Mouse (Mus musculus) kidney, postnatal 0 days (tissue): ENCODE data around the gene Erc2. TPM values are rescaled to one million over a fixed set of nuclear protein-coding genes. Genes with fewer than 3 reads are reported as not detected.
A peak's percentile ranks its signal among the peaks of the same experiment; 100 is the strongest.
"Not testable (repeated sequence)": the region's sequence is repeated elsewhere in the genome, so short reads cannot be mapped to it uniquely, and the experiment has no call there.

Source experiments
- ATAC-seq: fragments of 200-750 bp; cut with Nextera tagmentation; replicated peaks from 2 replicates; pipeline ENCODE4 v1.8.0; 2017; ENCODE audit warnings: low read depth, moderate number of reproducible peaks, moderate TSS enrichment, moderate library complexity; ENCODE audit not compliant: low FRiP score
- DNase-seq: peaks from one replicate; pipeline ENCODE4 v3.0.0-alpha.2; 2016; ENCODE audit warnings: low spot score
- H3K27ac ChIP-seq: fragments of 300-500 bp; sonication (generic); 2 replicates; pipeline ENCODE4 v1.5.1; 2014; ENCODE audit warnings: mild to moderate bottlenecking
- H3K27me3 ChIP-seq: fragments of 300-500 bp; sonication (generic); 2 replicates; pipeline ENCODE4 v1.6.1; 2014; ENCODE audit warnings: low read length, mixed read lengths; ENCODE audit not compliant: insufficient read depth
- H3K36me3 ChIP-seq: fragments of 300-500 bp; sonication (generic); 2 replicates; pipeline ENCODE4 v1.6.1; 2014; ENCODE audit warnings: low read length, mixed read lengths; ENCODE audit not compliant: insufficient read depth
- H3K4me1 ChIP-seq: fragments of 300-500 bp; sonication (generic); replicated peaks from 2 replicates; pipeline ENCODE4 v1.6.1; 2014; ENCODE audit warnings: antibody characterized with exemption, low read length, mixed read lengths; ENCODE audit not compliant: insufficient read depth
- H3K4me2 ChIP-seq: fragments of 300-500 bp; sonication (generic); 2 replicates; pipeline ENCODE4 v1.6.1; 2014; ENCODE audit warnings: mild to moderate bottlenecking, low read length, moderate library complexity, mixed read lengths
- H3K4me3 ChIP-seq: fragments of 300-500 bp; sonication (generic); replicated peaks from 2 replicates; pipeline ENCODE4 v1.5.1; 2014; ENCODE audit warnings: low read depth, low read length
- H3K9ac ChIP-seq: fragments of 300-500 bp; sonication (generic); 2 replicates; pipeline ENCODE4 v1.6.1; 2014; ENCODE audit warnings: low read depth, low read length
- H3K9me3 ChIP-seq: fragments of 300-500 bp; sonication (generic); replicated peaks from 2 replicates; pipeline ENCODE4 v1.6.1; 2016; ENCODE audit warnings: low read length, inconsistent platforms, mixed read lengths
- CTCF ChIP-seq: IDR thresholded peaks from 2 replicates; pipeline ENCODE4 v1.5.1; 2016; ENCODE audit warnings: antibody characterized with exemption, low read depth, mild to moderate bottlenecking, moderate library complexity
- WGBS: fragments of 180-500 bp; shearing (Covaris S2); extraction: QIAGEN DNeasy Blood & Tissue Kit; methylation state at CpG from one replicate; pipeline ENCODE4 v1.1.7; 2014; 5-methylcytosine and 5-hydroxymethylcytosine counted together
- polyA plus RNA-seq: library from polyadenylated mRNA; unstranded; fragments of >200 nt; fragmentation: Nextera tagmentation; extraction: Ambion mirVana; gene quantifications from 2 replicates; pipeline ENCODE4 v1.2.1, GENCODE M21; 2015

Erc2 gene
- polyA plus RNA-seq: 5.4 and 6.8 TPM in 2 replicates

DNA sequence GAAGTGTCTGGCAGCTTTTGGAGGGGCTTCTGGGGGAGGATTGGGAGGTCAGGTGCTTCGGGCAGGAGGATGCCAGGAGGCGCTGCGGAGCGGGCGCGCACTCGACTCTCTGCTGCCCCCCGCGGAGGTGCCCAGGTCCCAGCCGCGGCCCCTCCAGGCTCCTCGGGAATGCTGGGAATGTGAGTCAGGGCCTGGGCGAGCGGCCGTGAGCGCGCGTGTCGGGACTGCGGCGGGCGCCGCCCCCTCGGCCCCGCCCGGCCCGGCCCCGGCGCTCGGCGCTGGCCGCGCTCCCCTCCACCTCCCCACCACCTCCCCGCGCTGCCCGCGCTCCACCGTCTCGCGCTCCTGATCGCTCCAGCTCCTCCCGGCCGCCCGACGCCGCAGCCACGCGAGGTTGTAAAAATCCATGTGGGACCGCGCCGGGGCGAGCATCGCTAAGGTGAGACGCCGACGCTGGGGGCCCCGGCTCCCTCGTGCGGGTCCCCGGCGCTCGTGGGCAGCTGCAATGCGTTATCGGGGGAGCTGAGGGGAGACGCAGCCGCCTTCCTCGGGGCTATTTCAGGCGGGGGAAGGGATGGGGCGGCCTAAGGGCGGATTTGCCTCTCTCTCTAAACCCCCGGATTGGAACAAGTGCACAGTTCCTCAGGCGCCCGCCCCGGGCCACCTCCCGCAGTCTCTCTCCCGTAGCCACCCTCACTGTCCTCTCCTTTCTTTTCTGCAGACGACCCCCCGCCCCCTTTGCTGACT lies at the start of gene Erc2:
Gene Erc2 (plus strand): TSS at position 253 of the 747 bp plus-strand sequence.
- Histone ChIP-seq H3K27ac (no peak within 1 kb of the TSS), H3K4me1 (0 out of 2 replicates have a peak, but pooled peaks cover 5% of the 10 kb centered on the region), H3K36me3 (no peaks in the 10 kb centered on the region), H3K4me2 (peak within 1 kb of the TSS; percentile 97), H3K9me3 (no peaks in the 10 kb centered on the region), H3K9ac (peak within 1 kb of the TSS; percentile 56), H3K4me3 (peak within 1 kb of the TSS; percentile 60), H3K27me3 (no peaks in the 10 kb centered on the region)
- ATAC-seq (peak; percentile 93), DNase-seq (peak; percentile 88)
- under 1% methylated on average over 55 of the region's 78 CpGs for WGBS
- TF ChIP-seq CTCF: peak; percentile 74

DNA sequence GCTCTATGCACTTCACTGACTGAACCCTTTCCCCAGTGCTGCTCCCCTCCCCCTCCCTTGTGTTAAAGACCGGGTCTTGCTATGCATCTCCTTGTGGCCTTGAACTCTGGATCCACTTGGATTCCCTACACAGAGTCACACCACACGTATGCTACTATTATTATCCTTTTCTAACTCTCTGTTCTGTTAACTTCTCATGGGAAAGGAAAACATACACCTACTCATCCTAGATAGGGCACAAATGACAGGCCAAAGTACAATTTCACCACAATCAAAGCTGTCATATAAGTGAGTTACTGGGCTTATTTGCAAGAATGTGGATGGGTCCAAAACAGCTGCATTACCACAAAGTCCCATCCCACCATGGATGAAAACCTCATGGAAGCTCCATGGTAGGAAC lies 43.8 kb upstream of the Erc2 start:
- Histone ChIP-seq H3K27ac (no peak overlapping the region), H3K9ac (no peak overlapping the region), H3K9me3 (no peaks in the 10 kb centered on the region), H3K36me3 (no peaks in the 10 kb centered on the region), H3K4me3 (no peak overlapping the region), H3K4me1 (no peaks in the 10 kb centered on the region), H3K27me3 (no peaks in the 10 kb centered on the region), H3K4me2 (no peak overlapping the region)
- TF ChIP-seq CTCF: no peak
- ATAC-seq (no peak), DNase-seq (no peak)
- 73% methylated on average over 2 of the region's 2 CpGs for WGBS

DNA sequence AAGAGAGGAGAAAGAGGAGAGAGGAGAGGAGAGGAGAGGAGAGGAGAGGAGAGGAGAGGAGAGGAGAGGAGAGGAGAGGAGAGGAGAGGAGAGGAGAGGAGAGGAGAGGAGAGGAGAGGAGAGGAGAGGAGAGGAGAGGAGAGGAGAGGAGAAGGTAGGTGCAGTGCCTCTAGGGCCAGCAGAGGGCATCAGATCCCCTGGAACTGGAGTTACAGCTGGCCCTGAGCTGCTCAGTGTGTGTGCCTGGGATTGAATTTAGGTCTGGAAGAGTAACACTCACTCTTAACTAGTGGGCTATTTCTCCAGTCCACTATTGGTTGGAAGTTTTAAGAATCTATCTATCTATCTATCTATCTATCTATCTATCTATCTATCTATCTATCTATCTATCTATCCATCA lies 32.6 kb upstream of the Erc2 start:
- not testable (repeated sequence) for ATAC-seq, H3K4me2 ChIP-seq, H3K27me3 ChIP-seq, H3K27ac ChIP-seq, H3K9me3 ChIP-seq, H3K4me3 ChIP-seq, H3K4me1 ChIP-seq, H3K36me3 ChIP-seq, H3K9ac ChIP-seq
- TF ChIP-seq CTCF: peak; percentile 54
- peak; percentile 8 for DNase-seq

DNA sequence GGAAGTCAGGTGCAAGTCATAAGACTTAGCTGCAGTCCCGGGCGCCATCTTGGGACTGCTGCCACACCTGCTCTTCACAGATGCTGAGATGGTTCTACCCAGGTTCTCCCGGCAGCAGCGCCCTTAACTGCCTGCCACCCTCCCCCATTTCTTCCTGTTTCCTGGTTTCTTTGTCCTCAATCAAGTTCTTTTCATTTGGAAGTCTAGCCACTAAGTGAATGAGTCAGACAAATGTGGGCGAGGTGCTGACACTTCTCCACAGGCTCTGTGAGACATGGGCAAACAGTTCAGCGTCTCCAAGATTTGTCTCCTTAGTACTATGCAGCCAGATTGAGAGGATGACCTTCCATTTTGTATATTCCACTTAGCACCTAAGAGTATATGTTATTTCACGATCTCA lies 30.1 kb upstream of the Erc2 start:
- no peak overlapping the region for H3K27ac ChIP-seq
- no peaks in the 10 kb centered on the region for H3K9me3 ChIP-seq
- no peak for TF ChIP-seq CTCF
- H3K36me3 ChIP-seq: no peaks in the 10 kb centered on the region
- no peaks in the 10 kb centered on the region for H3K27me3 ChIP-seq
- WGBS: 88% methylated on average over 7 of the region's 7 CpGs
- ATAC-seq: no peak
- no peaks in the 10 kb centered on the region for H3K4me1 ChIP-seq
- DNase-seq: no peak
- no peak overlapping the region for H3K4me2 ChIP-seq
- no peak overlapping the region for H3K9ac ChIP-seq
- no peak overlapping the region for H3K4me3 ChIP-seq

DNA sequence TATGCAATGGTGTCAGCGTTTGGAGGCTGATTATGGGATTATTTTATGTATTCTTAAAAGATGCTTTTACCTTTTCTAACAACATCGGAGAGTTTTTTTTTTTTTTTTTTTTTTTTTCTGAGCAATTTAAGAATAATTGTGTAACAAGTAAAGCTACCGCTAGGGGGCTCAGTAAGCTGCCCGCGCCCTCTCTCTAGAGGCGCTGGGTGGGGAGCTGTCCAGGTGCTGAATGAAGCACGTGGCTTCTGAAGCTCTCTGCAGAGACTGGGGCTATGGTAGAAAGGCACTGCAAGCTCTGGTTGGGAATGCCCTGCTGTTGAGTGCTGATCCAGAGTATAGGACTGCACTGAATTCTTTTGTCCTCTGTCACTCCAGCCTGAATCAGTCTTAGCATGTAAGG lies 26.0 kb upstream of the Erc2 start:
- Histone ChIP-seq H3K4me1 (no peaks in the 10 kb centered on the region), H3K9ac (no peak overlapping the region), H3K9me3 (no peaks in the 10 kb centered on the region), H3K4me2 (no peak overlapping the region), H3K36me3 (no peaks in the 10 kb centered on the region), H3K4me3 (no peak overlapping the region), H3K27me3 (no peaks in the 10 kb centered on the region), H3K27ac (no peak overlapping the region)
- no peak; the same call in 1 of the 2 replicates for ATAC-seq
- peak; percentile 96 for DNase-seq
- peak; percentile 81 for TF ChIP-seq CTCF
- 3% methylated on average over 7 of the region's 7 CpGs for WGBS

DNA sequence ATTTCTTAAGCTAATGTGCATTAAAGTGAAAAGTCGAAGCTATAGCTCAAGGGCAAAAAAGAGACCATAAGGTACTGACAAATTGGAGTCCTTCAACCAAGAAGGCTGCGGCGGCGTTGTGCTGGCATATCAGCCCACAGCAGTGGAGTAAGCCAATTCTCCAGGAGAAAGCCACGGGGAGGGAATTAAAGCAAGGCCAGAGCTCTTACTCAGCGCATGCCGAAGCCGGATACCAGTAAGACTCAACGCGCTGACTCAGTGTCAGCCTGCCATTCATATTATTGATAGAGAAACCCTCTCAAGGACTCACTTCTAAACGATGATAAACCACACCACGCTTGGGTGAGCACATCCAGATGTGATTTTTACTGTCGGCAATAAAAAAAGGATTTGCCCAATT lies 20.1 kb upstream of the Erc2 start:
- H3K27me3 ChIP-seq: no peaks in the 10 kb centered on the region
- WGBS: 61% methylated on average over 13 of the region's 13 CpGs
- H3K4me3 ChIP-seq: no peak overlapping the region
- DNase-seq (no peak), ATAC-seq (no peak)
- H3K4me2 ChIP-seq: no peak overlapping the region
- no peaks in the 10 kb centered on the region for H3K4me1 ChIP-seq
- TF ChIP-seq CTCF: no peak
- H3K27ac ChIP-seq: no peak overlapping the region
- no peaks in the 10 kb centered on the region for H3K9me3 ChIP-seq
- no peaks in the 10 kb centered on the region for H3K36me3 ChIP-seq
- no peak overlapping the region for H3K9ac ChIP-seq
